Mouse (Mus musculus) forebrain, embryonic 15.5 days (tissue): ENCODE results near the gene Slc6a16. TPM values are rescaled to one million over a fixed set of nuclear protein-coding genes. Genes with fewer than 3 reads are reported as not detected.

Experiments
- ATAC-seq: fragments of 200-750 bp; cut with Nextera tagmentation; replicated peaks from 2 replicates; pipeline ENCODE4 v1.8.0; 2017; ENCODE audit warnings: mild to moderate bottlenecking, moderate TSS enrichment, moderate library complexity
- H3K27ac ChIP-seq: fragments of 300-500 bp; sonication (generic); replicated peaks from 2 replicates; pipeline ENCODE4 v1.5.1; 2015; ENCODE audit warnings: mild to moderate bottlenecking, inconsistent platforms
- H3K27me3 ChIP-seq: fragments of 300-500 bp; sonication (generic); 2 replicates; pipeline ENCODE4 v1.6.1; 2015; ENCODE audit warnings: inconsistent platforms
- H3K36me3 ChIP-seq: fragments of 300-500 bp; sonication (generic); 2 replicates; pipeline ENCODE4 v1.6.1; 2015; ENCODE audit warnings: mild to moderate bottlenecking, inconsistent platforms
- H3K4me1 ChIP-seq: fragments of 300-500 bp; sonication (generic); 2 replicates; pipeline ENCODE4 v1.6.1; 2015; ENCODE audit warnings: inconsistent platforms
- H3K4me2 ChIP-seq: fragments of 300-500 bp; sonication (generic); replicated peaks from 2 replicates; pipeline ENCODE4 v1.6.1; 2015; ENCODE audit warnings: mild to moderate bottlenecking, inconsistent platforms
- H3K4me3 ChIP-seq: fragments of 300-500 bp; sonication (generic); 2 replicates; pipeline ENCODE4 v1.5.1; 2015; ENCODE audit warnings: mild to moderate bottlenecking, inconsistent platforms
- H3K9ac ChIP-seq: fragments of 300-500 bp; sonication (generic); replicated peaks from 2 replicates; pipeline ENCODE4 v1.6.1; 2015; ENCODE audit warnings: mild to moderate bottlenecking, inconsistent platforms
- H3K9me3 ChIP-seq: fragments of 300-500 bp; sonication (generic); 2 replicates; pipeline ENCODE4 v1.6.1; 2016; ENCODE audit warnings: inconsistent platforms
- WGBS: fragments of 180-500 bp; shearing (Covaris S2); methylation state at CpG from one replicate; pipeline ENCODE4 v1.1.7; 2015; ENCODE audit warnings: mixed read lengths; 5-methylcytosine and 5-hydroxymethylcytosine counted together
- polyA plus RNA-seq: library from polyadenylated mRNA; unstranded; fragments of >200 nt; fragmentation: Nextera tagmentation; extraction: Ambion mirVana; gene quantifications from 2 replicates; pipeline ENCODE4 v1.2.1, GENCODE M21; 2015

Gene Slc6a16
- polyA plus RNA-seq, 1 experiment from 2014 or later = 0.17 TPM

DNA sequence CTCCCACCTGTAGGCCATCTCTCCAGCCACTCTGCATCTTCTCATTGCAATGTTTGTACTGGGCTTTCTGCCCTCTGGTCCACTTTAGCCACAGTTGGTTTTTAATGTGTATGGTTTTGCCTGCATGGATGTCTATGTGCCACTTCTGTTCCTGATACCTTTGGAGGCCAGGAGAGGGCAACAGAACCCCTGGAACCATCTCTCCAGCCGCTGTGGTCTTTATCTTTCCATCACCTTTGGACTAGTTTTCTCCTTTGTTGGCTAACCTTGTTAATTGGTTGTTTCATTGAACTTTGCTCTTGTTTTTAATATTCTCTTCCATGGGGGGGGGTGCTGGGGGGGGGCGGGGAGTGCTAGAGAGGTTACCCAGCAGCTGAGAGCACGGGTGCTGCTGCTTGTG is 23.5 kb downstream of the Slc6a16 start:
- no peak overlapping the region for H3K9ac ChIP-seq
- no peak for ATAC-seq
- no peak overlapping the region for H3K4me2 ChIP-seq
- H3K36me3 ChIP-seq = no peaks in the 10 kb centered on the region
- 73% methylated on average over 3 of the region's 3 CpGs for WGBS
- no peak overlapping the region for H3K4me3 ChIP-seq
- H3K27me3 ChIP-seq = no peaks in the 10 kb centered on the region
- no peaks in the 10 kb centered on the region for H3K9me3 ChIP-seq
- no peak overlapping the region for H3K27ac ChIP-seq
- H3K4me1 ChIP-seq = peaks cover 9% of the 10 kb centered on the region; the same call in 1 of the 2 replicates

DNA sequence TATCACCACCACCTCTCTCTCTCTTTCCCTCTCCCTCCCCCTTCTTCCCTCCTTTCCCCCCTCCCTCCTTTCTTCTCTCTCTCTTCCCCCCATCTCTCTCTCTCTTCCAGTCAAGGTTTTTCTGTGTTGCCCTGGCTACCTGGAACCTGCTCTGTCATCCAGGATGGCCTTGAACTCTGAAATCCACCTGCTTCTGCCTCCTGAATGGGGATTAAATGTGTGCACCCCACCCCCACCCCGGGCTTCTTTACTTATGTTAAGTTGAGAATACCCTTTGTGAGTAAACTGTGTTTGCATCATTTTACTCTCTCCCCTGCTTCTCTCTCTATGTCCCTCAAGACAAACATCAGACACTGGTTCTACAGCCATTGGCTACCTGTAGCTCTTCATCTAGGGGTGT is 24.6 kb downstream of the Slc6a16 start:
- no peak for ATAC-seq
- no peaks in the 10 kb centered on the region for H3K36me3 ChIP-seq
- no peak overlapping the region for H3K4me2 ChIP-seq
- no peak overlapping the region for H3K4me3 ChIP-seq
- no peak overlapping the region for H3K9ac ChIP-seq
- 71% methylated on average over 1 of the region's 1 CpGs for WGBS
- peaks cover 9% of the 10 kb centered on the region; the same call in 1 of the 2 replicates for H3K4me1 ChIP-seq
- no peaks in the 10 kb centered on the region for H3K9me3 ChIP-seq
- H3K27ac ChIP-seq = no peak overlapping the region
- no peaks in the 10 kb centered on the region for H3K27me3 ChIP-seq

GRCm38 (mm10) chr7:45272786-45273412 is 32.0 kb downstream of the Slc6a16 start:
- Histone ChIP-seq H3K27ac (no peak overlapping the region), H3K4me3 (no peak overlapping the region), H3K36me3 (no peaks in the 10 kb centered on the region), H3K9me3 (no peaks in the 10 kb centered on the region), H3K9ac (no peak overlapping the region), H3K4me2 (no peak overlapping the region), H3K27me3 (peaks cover 7% of the 10 kb centered on the region), H3K4me1 (peaks cover 4% of the 10 kb centered on the region)
- 29% methylated on average over 10 of the region's 10 CpGs for WGBS
- ATAC-seq = 0 out of 2 replicates have a peak, but pooled peaks have one; percentile 43

DNA sequence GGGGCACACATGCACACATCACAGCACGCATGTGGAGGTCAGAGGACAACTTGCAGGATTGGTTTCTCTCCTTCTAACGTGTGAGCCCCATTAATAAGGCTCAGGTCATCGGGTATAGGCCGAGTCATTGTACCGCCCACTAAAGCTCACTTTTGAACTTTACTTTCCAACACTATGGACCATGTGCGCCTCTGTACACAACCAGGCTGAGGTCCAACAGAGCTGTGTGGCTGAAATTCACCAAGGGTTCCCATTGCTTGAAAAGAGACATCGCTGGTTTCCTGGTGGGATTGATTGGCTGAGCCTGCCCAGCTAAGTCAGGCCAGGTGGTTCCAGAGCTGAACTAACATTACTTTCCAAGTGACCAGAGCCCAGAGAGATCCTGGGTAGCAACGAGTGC is 32.8 kb downstream of the Slc6a16 start:
- peaks cover 4% of the 10 kb centered on the region for H3K4me1 ChIP-seq
- WGBS = 92% methylated on average over 8 of the region's 8 CpGs

DNA sequence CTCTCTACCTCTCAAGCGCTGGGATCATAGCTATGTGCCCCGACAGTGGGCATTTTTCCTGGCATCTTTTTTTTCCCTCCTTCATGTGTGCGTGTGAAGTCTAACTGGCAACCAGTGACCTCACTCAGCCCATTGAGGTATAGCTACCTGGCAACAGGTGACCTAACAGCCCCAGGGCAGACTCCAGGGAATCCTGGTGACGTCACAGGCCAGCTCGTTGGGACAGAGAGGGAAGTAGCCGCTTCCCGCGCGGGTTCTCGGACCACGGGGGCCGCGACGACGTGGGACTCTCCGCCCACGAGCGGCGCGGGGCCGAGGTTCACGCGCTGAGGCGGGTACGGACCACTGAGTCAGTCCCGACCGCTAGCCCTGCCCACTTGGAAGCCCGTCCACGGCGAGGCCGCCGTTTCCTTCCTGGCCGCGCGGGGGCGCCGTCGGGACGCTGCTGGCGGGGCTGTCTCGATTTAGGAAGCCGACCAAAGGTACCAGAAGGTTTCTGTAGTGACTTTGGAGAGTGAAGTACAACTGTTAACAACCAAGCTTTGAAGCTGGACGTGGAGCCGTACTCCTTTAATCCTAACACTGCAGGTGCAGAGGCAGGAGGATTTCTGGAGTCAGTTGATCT is 36.4 kb downstream of the Slc6a16 start, which contains the start of gene Slc6a21:
Gene Slc6a21 (plus strand): TSS at position 378 of the 625 bp plus-strand sequence.
- Histone ChIP-seq H3K9ac (no peak within 1 kb of the TSS), H3K27ac (no peak within 1 kb of the TSS), H3K9me3 (no peaks in the 10 kb centered on the region), H3K4me1 (peaks cover 4% of the 10 kb centered on the region), H3K4me2 (peak within 1 kb of the TSS; percentile 57), H3K36me3 (no peaks in the 10 kb centered on the region), H3K4me3 (peak within 1 kb of the TSS; percentile 33), H3K27me3 (peaks cover 10% of the 10 kb centered on the region)
- ATAC-seq = no peak
- 6% methylated on average over 44 of the region's 44 CpGs for WGBS

More for the DNA sequence above, 32.8 kb downstream of the Slc6a16 start:
- H3K27me3 ChIP-seq = peaks cover 7% of the 10 kb centered on the region
- no peak for ATAC-seq
- no peak overlapping the region for H3K27ac ChIP-seq
- no peaks in the 10 kb centered on the region for H3K36me3 ChIP-seq
- H3K4me2 ChIP-seq = no peak overlapping the region
- H3K9ac ChIP-seq = no peak overlapping the region
- no peak overlapping the region for H3K4me3 ChIP-seq
- H3K9me3 ChIP-seq = no peaks in the 10 kb centered on the region

- Histone ChIP-seq H3K4me2 (no peak overlapping the region), H3K4me1 (no peaks in the 10 kb centered on the region), H3K27ac (no peak overlapping the region), H3K27me3 (no peaks in the 10 kb centered on the region), H3K4me3 (no peak overlapping the region), H3K9ac (no peak overlapping the region), H3K9me3 (no peaks in the 10 kb centered on the region), H3K36me3 (no peaks in the 10 kb centered on the region)
- 89% methylated on average over 13 of the region's 13 CpGs for WGBS
- ATAC-seq = no peak
Measured at GRCm38 (mm10) chr7:45286486-45286885, 45.6 kb downstream of the Slc6a16 start.

DNA sequence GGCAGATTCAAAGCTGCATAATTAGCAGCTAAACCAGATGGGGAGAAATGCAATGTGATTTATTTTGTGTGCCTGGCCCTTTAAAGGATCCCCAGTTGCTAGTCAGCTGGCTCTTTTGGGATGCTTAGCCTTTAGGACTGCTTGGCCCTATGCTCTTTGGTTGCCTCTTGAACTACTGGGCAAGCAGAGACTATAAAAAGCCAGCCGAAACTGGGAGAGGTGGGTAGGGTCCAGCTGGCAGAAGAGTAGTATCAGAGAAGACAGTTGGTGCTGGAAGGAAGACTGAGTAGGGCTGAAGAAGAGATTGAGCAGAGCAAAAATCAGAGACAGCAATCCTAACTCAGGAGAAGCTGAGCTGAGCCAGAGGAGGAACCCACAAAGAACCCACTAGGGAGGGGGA is 55.7 kb downstream of the Slc6a16 start:
- ATAC-seq = no peak
- H3K9ac ChIP-seq = no peak overlapping the region
- no peak overlapping the region for H3K27ac ChIP-seq
- H3K27me3 ChIP-seq = 0 out of 2 replicates have a peak, but pooled peaks cover 4% of the 10 kb centered on the region
- H3K4me1 ChIP-seq = peaks cover 8% of the 10 kb centered on the region; the same call in 1 of the 2 replicates
- no peaks in the 10 kb centered on the region for H3K9me3 ChIP-seq
- no peaks in the 10 kb centered on the region for H3K36me3 ChIP-seq
- WGBS = 76% methylated on average over 1 of the region's 1 CpGs
- H3K4me2 ChIP-seq = no peak overlapping the region
- no peak overlapping the region for H3K4me3 ChIP-seq

DNA sequence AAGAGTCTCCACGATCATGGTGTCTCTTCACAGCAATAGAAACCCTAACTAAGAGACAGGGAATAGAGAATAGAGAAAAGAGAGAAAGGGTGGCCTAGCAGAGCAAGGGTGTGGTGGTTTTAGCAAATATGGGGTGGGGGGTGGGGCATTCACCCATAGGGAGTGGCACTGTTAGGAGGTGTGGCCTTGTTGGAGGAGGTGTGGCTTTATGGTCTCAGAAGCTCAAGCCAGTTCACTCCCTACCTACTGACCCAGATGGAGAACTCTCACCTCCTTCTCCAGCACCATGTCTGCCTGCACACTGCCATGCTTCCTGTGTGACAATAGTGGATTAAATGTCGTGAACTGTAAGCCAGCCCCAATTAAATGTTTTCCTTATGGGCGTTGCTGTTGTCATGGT is 56.7 kb downstream of the Slc6a16 start:
- H3K4me1 ChIP-seq = peaks cover 10% of the 10 kb centered on the region
- no peak overlapping the region for H3K4me3 ChIP-seq
- no peaks in the 10 kb centered on the region for H3K36me3 ChIP-seq
- ATAC-seq = no peak
- H3K9ac ChIP-seq = no peak overlapping the region
- no peak overlapping the region for H3K4me2 ChIP-seq
- H3K9me3 ChIP-seq = no peaks in the 10 kb centered on the region
- WGBS = 63% methylated on average over 3 of the region's 3 CpGs
- H3K27me3 ChIP-seq = 0 out of 2 replicates have a peak, but pooled peaks cover 4% of the 10 kb centered on the region
- H3K27ac ChIP-seq = no peak overlapping the region

DNA sequence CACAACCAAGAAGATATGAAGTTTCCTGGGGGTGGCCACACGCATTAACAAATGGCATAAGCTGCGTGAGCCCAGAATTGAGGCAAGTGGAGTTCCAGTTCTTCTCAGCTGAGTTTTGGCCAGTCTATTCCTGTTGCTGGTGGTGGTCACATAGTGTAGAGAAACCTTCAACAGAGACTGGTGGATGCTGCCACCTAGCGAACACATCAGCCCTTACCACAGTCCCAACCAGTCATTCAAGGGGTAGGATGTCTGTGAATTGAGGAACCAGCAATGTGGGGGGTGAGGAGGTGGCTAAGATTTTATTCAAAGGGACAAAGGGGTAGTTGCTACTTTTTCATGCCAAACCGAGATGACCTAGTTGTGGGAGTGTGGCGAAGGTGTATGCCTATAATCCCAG is 58.9 kb downstream of the Slc6a16 start:
- H3K36me3 ChIP-seq = no peaks in the 10 kb centered on the region
- no peak overlapping the region for H3K9ac ChIP-seq
- H3K4me1 ChIP-seq = peaks cover 25% of the 10 kb centered on the region
- no peak overlapping the region for H3K4me3 ChIP-seq
- no peak overlapping the region for H3K4me2 ChIP-seq
- no peaks in the 10 kb centered on the region for H3K27me3 ChIP-seq
- 14% methylated on average over 5 of the region's 5 CpGs for WGBS
- peak; percentile 91 for ATAC-seq
- H3K27ac ChIP-seq = no peak overlapping the region
- no peaks in the 10 kb centered on the region for H3K9me3 ChIP-seq

DNA sequence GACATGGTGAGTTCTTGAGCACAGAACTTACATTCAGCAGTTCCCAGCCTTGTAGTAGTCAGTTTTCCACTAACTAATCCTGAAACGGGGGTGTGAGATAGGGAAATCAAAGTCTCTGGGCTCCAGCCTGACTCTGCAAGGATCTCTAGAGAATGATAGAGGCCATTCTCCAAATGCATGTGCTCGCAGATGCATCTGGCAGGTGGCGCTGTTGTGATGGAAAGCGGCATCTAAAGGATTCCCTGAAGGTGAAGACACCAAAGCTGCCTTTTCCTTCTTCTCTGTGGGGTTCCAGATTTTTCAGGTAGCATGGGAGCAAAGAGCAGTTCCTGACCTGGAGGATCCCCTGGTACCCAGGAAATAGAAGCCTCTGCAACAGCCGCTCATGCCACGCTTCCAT is 59.4 kb downstream of the Slc6a16 start:
- Histone ChIP-seq H3K36me3 (no peaks in the 10 kb centered on the region), H3K27ac (no peak overlapping the region), H3K9ac (no peak overlapping the region), H3K9me3 (no peaks in the 10 kb centered on the region), H3K4me3 (no peak overlapping the region), H3K4me1 (peaks cover 30% of the 10 kb centered on the region), H3K27me3 (no peaks in the 10 kb centered on the region), H3K4me2 (no peak overlapping the region)
- WGBS = 17% methylated on average over 6 of the region's 6 CpGs
- ATAC-seq = 0 out of 2 replicates have a peak, but pooled peaks have one; percentile 2

DNA sequence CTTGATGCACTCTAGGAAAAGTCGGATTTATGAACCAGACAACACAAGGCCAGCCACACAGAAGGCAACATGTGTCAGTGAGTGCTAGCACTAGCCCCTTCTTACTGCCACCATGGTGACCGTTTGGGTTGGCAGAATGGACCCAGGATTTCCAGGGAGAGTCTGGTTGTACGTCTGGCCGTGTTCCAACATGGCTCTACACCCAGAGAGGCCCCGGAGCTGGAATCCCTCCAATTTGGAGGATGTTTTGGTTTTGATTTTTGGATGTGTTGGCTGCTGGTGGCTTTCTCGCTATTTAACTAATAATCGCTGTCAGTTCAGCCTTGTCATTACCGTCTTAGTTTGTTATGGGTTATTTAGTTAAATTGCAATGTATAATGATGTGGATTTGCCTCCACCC is 61.7 kb downstream of the Slc6a16 start:
- WGBS = 30% methylated on average over 8 of the region's 8 CpGs
- H3K4me3 ChIP-seq = no peak overlapping the region
- no peak overlapping the region for H3K9ac ChIP-seq
- H3K9me3 ChIP-seq = no peaks in the 10 kb centered on the region
- no peak overlapping the region for H3K27ac ChIP-seq
- no peaks in the 10 kb centered on the region for H3K27me3 ChIP-seq
- H3K4me2 ChIP-seq = no peak overlapping the region
- ATAC-seq = no peak
- no peaks in the 10 kb centered on the region for H3K36me3 ChIP-seq
- H3K4me1 ChIP-seq = peaks cover 33% of the 10 kb centered on the region

- WGBS = 13% methylated on average over 11 of the region's 13 CpGs
- Histone ChIP-seq H3K9me3 (no peaks in the 10 kb centered on the region), H3K9ac (no peak overlapping the region), H3K27me3 (no peaks in the 10 kb centered on the region), H3K27ac (no peak overlapping the region), H3K4me3 (peak overlapping the region; percentile 27), H3K4me2 (peak overlapping the region; percentile 38), H3K36me3 (no peaks in the 10 kb centered on the region), H3K4me1 (peaks cover 32% of the 10 kb centered on the region)
- ATAC-seq = no peak
Measured at GRCm38 (mm10) chr7:45304869-45305268, 64.0 kb downstream of the Slc6a16 start.
